Mouse (Mus musculus) spleen, adult 2 months (tissue): ENCODE results near the gene Ppfia1.

Experiments
- CTCF ChIP-seq: fragments of 200-500 bp; IDR thresholded peaks from 2 replicates; pipeline ENCODE4 v1.5.1; 2011; ENCODE audit warnings: mild to moderate bottlenecking, inconsistent platforms; ENCODE audit not compliant: insufficient read depth, insufficient read length, insufficient replicate concordance; ENCODE audit errors: extremely low read depth
- POLR2A ChIP-seq: fragments of 200-500 bp; IDR thresholded peaks from 2 replicates; pipeline ENCODE4 v1.6.1; 2011; ENCODE audit warnings: low read depth, low read length, inconsistent platforms

GRCm38 (mm10) chr7:144521927-144522326 lies 31.6 kb downstream of the Ppfia1 start:
- TF ChIP-seq CTCF (no peak), POLR2A (no peak)
